Mouse (Mus musculus) heart, adult 2 months (tissue): ENCODE results near the gene Tcea2.

Source experiments
- CTCF ChIP-seq: fragments of 200-600 bp; IDR thresholded peaks from 2 replicates; pipeline ENCODE4 v1.8.1; 2022; ENCODE audit warnings: antibody characterized with exemption, mild to moderate bottlenecking, moderate library complexity
- EP300 ChIP-seq: fragments of 200-500 bp; IDR thresholded peaks from 2 replicates; pipeline ENCODE4 v1.6.1; 2011; ENCODE audit warnings: low read depth, low read length, control low read depth; ENCODE audit not compliant: insufficient read depth

DNA sequence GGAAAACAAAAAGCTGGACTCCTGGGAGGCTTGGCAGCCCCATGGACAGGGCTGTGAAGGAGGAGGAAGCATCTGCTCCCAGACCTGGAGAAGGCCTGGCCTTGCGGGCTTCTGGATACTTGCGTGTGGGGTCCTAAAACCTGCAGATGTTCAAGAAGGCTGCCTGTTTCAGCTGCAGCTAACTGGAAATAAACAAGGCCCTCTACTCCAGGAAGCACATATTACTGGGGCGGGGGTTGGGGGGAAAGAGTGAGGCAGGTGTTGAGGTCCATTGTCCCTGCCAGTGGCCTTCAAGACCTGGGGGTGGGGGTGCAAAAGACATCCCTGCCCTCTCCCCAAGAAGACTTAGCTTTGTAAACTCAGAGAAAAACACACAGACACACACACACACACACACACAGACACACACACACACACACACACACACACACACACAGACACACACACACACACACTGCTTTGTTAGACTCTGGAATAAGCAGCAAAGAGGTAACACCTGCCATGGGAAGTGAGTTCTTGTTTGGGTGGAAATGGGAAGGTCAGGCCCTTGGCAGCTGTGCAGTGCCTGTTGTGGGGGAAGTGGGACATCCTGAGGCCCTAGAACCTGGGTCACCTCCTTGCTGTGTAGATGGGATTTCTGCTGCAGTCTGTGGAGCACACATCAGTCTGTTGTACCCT, 17.4 kb upstream of the Tcea2 start:
- TF ChIP-seq CTCF: no peak
- TF ChIP-seq EP300: peak; percentile 65; the same call in 1 of the 2 replicates
